Mouse (Mus musculus): ENCODE measurements at regions not wholly inside any gene's neighbourhood (a gene's known extent, or its start where the extent isn't known, plus 50 kb on each side); places are given as distances from the start of the nearest gene placed in this dataset.

DNA sequence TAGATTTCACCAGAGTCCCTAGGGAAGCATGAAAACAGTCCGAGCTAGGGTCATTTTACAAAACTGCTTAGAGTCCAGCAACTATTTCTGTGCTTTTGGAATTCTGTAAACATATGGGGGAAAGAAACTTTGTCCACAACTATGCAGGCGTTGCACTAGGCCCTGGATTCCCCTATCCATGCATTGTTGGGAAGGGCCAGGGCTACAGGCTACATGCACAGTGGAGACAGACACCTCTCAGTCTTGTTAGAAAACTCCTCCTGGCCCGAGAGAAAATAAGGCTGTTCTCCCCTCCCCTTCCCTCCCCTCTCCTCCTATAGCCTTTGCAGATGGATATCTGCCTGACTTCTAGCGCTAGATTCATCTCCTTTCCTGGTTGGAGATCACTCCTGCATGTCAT is 113.9 kb upstream of the Bmp2 start:
- no peak for DNase-seq (ENCODE audit: low spot score)

DNA sequence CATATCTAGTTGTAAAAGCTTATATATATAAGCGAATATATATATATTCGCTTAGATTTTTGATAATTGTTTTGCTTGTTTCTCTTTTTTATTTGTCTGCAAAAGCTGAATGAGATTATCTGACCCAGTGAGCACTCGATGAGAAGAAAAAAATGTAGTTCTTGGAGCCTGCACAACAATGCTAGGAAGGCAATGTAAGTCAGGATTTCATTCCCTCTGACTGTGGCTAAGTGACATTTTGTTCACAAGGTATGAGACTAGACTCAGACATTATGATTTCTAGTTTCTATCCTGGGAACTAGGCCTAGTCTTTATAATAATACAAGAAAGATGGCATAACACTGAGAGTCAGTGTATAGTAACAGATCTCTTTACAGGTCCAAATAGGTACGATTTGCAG is 108.9 kb upstream of the Bmp2 start:
- no peak for DNase-seq (ENCODE audit: low spot score)

GRCm38 (mm10) chr2:133443490-133443889 is 108.5 kb upstream of the Bmp2 start:
- DNase-seq (ENCODE audit: low spot score): no peak

DNA sequence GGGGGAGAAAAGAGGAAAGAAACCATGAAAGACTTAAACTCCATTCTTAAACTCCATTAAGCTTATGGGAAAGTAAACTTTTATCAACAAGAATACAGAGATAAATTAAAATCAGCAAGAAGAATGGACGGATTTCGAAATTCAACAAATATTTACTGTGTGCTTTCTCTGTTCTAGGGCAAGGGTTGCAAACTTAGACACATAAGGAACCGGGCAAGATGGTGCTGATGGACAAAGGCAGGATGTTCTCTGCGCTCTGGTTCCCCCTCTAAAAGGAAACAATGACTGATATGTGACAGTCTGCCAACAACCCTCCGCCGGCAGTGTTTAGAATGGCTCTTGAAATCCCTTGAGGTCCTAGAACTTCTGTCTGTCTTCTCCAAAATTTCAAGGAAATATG is 99.0 kb upstream of the Bmp2 start:
- no peak for DNase-seq (ENCODE audit: low spot score)

DNA sequence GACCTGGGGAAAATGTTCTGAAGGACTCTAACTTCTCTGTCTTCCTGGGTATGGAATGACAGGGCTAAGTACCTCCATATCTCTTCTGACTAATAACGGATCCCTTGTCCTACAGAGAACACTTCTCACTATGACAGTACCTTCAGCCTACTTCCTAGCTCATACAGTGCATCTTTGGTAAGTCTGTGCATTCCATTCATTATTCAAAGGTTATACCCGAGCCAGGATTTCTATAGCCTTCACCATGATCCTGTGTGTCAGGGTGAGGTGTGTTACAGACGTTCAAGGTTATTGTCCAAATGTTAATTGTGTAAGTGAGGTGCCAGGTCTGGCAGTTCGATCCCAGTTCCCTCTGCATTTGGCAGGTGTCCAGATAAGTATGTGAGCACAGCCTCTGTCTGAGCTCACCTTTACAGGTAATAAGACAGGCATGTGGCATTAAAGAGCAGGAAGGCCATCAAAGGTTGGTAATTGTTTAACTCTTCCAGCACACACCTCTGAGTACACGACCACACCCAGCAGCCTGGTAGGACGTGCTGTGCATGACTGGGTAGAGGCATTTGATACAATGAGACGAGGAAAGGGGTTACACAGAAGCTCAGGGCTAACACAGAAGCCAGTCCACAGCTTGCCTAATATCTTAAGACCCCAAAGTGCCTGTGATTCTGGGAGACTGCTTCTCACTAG is 96.3 kb upstream of the Bmp2 start:
- DNase-seq (ENCODE audit: low spot score): no peak

DNA sequence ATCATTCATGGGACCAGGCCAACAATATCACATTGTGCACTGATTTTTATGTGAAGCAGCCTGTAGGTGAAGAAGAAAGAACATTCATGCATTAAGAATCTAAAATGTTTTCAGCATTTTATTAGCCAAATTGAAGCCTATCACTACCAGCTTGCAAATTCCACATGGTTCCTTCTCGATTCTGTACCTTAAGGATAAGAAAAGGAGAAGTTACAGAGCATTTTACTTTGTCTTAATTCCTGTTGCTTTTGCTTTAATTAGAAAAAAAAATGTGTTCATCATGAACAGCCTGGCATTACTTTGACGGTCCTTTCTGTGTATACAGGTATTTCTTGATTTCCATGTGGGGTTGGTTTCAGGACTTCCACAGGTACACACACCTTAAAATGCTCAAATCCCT is 95.2 kb upstream of the Bmp2 start:
- DNase-seq (ENCODE audit: low spot score): no peak

DNA sequence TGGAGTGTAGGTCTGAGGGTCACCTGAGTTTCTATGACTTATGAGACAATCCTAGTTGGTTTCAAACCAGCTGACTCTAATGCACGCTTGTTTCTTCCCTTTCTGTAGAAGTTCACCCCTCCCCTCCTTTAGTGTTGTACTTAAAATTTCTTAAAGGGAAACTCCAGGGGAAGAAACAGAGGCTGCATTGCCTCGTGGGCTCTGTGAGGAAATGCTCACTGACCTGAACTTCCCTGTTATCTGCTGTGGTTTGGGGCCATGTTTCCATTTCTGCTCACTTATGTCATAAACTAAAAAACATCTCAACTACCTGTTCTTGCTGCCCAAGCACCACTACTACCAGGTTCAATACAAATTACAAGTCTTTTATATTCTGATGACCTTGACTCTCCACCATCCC is 93.2 kb upstream of the Bmp2 start:
- DNase-seq (ENCODE audit: low spot score): no peak

GRCm38 (mm10) chr2:133460814-133461213 is 91.1 kb upstream of the Bmp2 start:
- DNase-seq (ENCODE audit: low spot score): no peak

GRCm38 (mm10) chr2:133462378-133462777 is 89.6 kb upstream of the Bmp2 start:
- no peak for DNase-seq (ENCODE audit: low spot score)

- DNase-seq (ENCODE audit: low spot score): no peak
These were observed 84.5 kb upstream of the Bmp2 start for GRCm38 (mm10) chr2:133467170-133468168.

GRCm38 (mm10) chr2:133472966-133473744 is 78.8 kb upstream of the Bmp2 start:
- DNase-seq (ENCODE audit: low spot score): no peak

- no peak for DNase-seq (ENCODE audit: low spot score)
These were observed 77.8 kb upstream of the Bmp2 start for GRCm38 (mm10) chr2:133474174-133474573.

- DNase-seq (ENCODE audit: low spot score): no peak
These were observed 71.1 kb upstream of the Bmp2 start for GRCm38 (mm10) chr2:133480870-133481269.

DNA sequence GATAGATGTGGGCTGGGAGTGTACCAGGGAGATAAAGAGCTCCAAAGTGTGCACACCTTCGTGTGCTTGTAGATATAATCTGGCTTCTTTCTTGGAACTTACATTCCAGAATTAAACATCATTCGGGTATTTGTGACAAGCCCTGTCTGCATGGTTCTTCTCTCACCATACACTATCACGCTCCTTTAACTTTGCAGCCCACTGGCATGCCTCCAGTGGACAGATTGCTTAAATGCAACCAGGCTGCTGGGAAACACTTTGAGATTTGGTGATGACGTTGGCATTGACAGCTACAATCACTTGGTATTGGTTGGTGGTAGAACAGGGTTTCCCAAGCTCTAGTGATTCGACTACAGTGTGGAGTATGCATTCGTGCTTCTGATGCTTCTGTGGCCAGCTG is 70.7 kb upstream of the Bmp2 start:
- DNase-seq (ENCODE audit: low spot score): no peak

- DNase-seq (ENCODE audit: low spot score): no peak
These were observed 70.2 kb upstream of the Bmp2 start for GRCm38 (mm10) chr2:133481785-133482184.

DNA sequence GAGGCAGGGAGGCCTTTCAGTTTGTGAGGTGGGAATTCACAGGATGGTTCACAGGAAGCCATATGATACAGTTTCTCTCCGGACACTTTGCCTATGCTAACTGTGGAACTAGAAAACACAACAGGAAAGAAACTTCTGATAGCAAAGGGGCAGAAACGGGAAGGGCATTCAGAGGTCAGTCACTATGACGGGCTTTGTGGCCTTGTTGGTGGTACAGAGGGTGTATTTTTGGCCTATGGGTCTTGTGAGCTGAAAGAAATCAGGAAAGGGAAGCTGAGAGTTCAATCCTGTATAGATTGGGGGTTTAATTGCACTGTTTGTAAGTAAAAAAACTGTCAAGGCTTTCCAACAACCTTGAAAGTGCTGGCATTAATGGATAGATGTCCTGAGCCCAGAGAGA is 56.5 kb upstream of the Bmp2 start:
- no peak for DNase-seq (ENCODE audit: low spot score)

DNA sequence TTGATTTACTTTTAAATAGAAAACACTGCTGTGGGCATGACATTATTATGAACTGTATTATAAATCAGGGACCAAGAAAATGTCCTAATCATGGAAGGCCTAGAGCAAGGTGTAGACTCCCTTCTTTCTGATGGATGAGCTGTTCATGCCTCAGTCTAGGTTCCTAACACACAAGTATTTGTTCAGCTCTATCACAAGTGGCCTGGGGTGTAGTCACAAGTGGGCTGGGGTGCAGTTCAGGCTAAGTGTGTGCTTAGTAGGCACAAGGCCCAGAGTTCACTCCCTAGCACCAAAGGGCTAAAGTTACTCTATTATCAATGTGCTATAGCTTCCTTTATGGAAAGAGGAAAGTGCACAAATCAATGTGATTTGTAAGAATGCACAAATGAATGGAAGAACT is 55.6 kb upstream of the Bmp2 start:
- DNase-seq (ENCODE audit: low spot score): no peak

DNA sequence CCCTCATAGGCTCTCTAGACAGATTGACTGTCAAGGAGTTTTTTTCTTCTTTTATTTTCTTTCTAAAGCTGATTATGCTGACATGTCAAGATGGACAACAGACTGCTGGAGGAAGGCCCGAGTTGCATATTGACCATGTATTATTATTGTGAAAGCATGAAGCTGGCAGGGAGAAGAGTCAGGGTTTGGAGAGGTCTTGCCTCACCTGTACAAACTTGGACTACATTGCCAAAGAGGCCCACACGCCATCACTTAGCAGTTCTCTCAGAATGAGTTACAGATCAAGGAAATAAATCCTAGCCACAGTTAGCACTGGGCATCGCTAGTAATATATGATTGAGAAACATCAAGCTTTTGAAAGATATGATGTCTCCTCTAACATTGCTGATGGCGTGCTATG is 54.9 kb upstream of the Bmp2 start:
- DNase-seq (ENCODE audit: low spot score): no peak

DNA sequence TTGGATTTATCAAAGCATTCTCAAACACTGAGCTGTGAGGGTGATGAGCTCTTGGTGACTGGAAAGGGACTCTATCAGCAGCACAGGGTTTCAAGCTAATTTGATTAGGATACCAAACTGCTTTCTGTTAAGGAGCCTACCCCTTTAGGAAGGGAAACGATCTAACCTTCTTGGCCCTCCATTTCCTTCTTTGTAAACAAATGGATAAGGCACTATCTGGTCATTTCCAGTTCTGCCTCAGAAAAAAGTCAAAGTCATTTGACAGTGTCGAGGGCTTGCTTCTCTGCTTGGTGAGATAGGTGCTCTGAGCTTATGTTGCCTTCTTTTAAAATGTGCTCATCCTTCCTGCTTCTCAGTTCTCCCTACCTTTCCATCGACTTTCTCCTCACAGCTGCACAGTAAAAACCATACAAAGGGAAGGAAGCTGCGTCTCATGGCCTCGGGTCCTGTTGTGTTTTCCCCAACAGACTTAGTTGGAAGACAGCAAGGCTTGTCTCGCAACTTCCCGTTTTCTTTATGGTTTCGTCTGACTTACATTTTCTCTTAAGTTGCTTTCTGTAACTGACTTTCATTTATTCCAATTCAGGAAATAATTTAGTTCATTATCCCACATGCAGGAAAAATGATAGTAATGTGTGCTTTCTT is 54.3 kb upstream of the Bmp2 start:
- no peak for DNase-seq (ENCODE audit: low spot score)

DNA sequence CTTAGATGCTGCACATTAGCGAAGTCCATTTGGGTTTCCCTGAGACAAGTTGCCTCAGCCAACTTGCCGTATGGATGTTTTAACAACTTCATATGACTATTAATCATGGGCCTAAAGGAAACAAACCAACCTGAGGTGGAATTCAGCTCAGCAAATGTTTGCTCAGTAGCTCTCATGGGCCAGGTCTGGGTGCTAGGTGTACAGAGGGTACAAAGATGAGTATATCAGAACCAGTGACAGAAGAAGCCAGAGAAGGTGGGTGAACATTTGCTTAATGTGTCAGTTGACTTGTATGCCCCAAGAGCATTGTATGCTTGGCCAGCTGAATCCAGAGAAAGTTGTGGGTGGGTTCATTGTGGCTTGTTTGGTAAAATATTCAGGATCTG is 53.8 kb upstream of the Bmp2 start:
- DNase-seq (ENCODE audit: low spot score): no peak

GRCm38 (mm10) chr2:133498717-133499143 is 53.2 kb upstream of the Bmp2 start:
- DNase-seq (ENCODE audit: low spot score): no peak

- no peak for DNase-seq (ENCODE audit: low spot score)
These were observed 52.1 kb upstream of the Bmp2 start for GRCm38 (mm10) chr2:133499904-133500303.
